Mouse (Mus musculus): Measurements from ENCODE around the gene Adamts16. TPM values are rescaled to one million over a fixed set of nuclear protein-coding genes. Genes with fewer than 3 reads are reported as not detected.

Gene Adamts16
- polyA plus RNA-seq, 1 experiment from 2014 or later = 11.2 TPM

DNA sequence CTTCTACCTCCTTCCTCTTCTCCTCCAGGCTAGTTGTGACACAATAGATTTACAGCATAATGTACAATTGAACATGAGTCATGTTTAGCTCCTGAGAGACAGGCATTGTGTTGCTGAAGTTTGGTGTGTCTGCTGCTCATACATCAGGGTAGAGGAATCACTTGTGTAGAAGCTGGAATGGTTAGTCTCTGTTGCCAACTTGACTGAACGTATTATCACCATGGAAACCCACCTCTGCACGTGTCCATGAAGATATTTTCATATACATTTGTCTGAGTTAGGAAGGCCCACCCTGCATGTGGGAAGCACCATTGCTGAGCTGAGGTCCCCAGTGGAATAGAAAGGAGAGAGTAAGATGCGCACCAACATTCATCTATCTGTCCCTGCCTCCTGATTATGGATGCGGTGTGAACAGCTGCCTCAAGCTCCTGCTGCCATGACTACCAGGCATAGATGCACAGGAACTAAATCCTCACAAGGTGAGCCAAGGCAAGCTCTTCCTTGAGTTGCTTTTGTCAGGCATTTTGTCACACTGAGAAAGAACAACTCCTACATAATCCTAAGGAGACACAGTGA, 142.7 kb downstream of the Adamts16 start:
- Histone ChIP-seq H3K27ac (ENCODE audit: low read depth, low read length) (no peak overlapping the region), H3K4me2 (replicated peaks; ENCODE audit: low read depth, low read length) (no peak overlapping the region), H3K4me1 (ENCODE audit: control insufficient read depth, insufficient read depth, low read length) (no peaks in the 10 kb centered on the region), H3K27me3 (ENCODE audit: control insufficient read depth, insufficient read depth, low read length) (no peaks in the 10 kb centered on the region), H3K4me3 (ENCODE audit: low read length) (no peak overlapping the region), H3K9me3 (ENCODE audit: control insufficient read depth, low read length) (no peaks in the 10 kb centered on the region), H3K9ac (ENCODE audit: low read depth, low read length) (no peak overlapping the region), H3K36me3 (ENCODE audit: control insufficient read depth, insufficient read depth, low read length) (no peaks in the 10 kb centered on the region)
- 83% methylated on average over 4 of the region's 4 CpGs for WGBS
- no peak for ATAC-seq (ENCODE audit: low FRiP score, low TSS enrichment)

DNA sequence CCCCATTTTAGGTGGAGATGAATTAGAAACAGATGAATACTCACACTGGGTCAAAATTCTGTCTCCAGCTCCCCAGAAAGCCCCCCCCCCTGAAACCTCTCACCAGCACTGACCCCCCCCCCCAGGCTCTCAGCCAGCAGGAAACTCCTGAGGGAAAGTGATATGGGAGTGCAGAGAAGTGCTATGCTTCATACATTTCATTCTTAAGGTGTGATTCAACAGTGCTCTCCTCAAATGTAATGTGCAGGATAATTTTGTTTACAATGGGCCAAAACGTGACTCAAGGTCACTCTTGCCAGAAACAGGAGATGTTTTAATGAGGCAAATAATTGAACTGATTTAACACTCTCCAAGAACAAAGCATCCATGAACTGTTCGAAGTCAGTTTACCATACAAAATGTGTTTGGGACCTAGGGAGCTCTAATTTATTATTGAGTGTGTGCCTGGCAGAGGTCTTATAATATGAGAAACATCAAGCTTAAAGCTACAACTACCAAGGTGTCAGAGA, 152.1 kb downstream of the Adamts16 start:
- no peak overlapping the region for H3K4me2 ChIP-seq (replicated peaks; ENCODE audit: low read depth, low read length)

GRCm38 (mm10) chr13:70685825-70686224, 155.8 kb downstream of the Adamts16 start:
- H3K36me3 ChIP-seq (ENCODE audit: control insufficient read depth, insufficient read depth, low read length) = no peaks in the 10 kb centered on the region
- 68% methylated on average over 5 of the region's 5 CpGs for WGBS
- ATAC-seq (ENCODE audit: low FRiP score, low TSS enrichment) = no peak
- no peaks in the 10 kb centered on the region for H3K9me3 ChIP-seq (ENCODE audit: control insufficient read depth, low read length)
- H3K27me3 ChIP-seq (ENCODE audit: control insufficient read depth, insufficient read depth, low read length) = no peaks in the 10 kb centered on the region
- H3K4me2 ChIP-seq (replicated peaks; ENCODE audit: low read depth, low read length) = no peak overlapping the region
- no peaks in the 10 kb centered on the region for H3K4me1 ChIP-seq (ENCODE audit: control insufficient read depth, insufficient read depth, low read length)
- no peak overlapping the region for H3K4me3 ChIP-seq (ENCODE audit: low read length)
- no peak overlapping the region for H3K27ac ChIP-seq (ENCODE audit: low read depth, low read length)
- no peak overlapping the region for H3K9ac ChIP-seq (ENCODE audit: low read depth, low read length)

More for the DNA sequence above, 152.1 kb downstream of the Adamts16 start:
- no peaks in the 10 kb centered on the region for H3K27me3 ChIP-seq (ENCODE audit: control insufficient read depth, insufficient read depth, low read length)
- no peak overlapping the region for H3K27ac ChIP-seq (ENCODE audit: low read depth, low read length)
- no peak overlapping the region for H3K4me3 ChIP-seq (ENCODE audit: low read length)
- no peaks in the 10 kb centered on the region for H3K36me3 ChIP-seq (ENCODE audit: control insufficient read depth, insufficient read depth, low read length)
- H3K4me1 ChIP-seq (ENCODE audit: control insufficient read depth, insufficient read depth, low read length) = no peaks in the 10 kb centered on the region
- no peak overlapping the region for H3K9ac ChIP-seq (ENCODE audit: low read depth, low read length)
- 19% methylated on average over 2 of the region's 2 CpGs for WGBS
- ATAC-seq (ENCODE audit: low FRiP score, low TSS enrichment) = no peak
- no peaks in the 10 kb centered on the region for H3K9me3 ChIP-seq (ENCODE audit: control insufficient read depth, low read length)

DNA sequence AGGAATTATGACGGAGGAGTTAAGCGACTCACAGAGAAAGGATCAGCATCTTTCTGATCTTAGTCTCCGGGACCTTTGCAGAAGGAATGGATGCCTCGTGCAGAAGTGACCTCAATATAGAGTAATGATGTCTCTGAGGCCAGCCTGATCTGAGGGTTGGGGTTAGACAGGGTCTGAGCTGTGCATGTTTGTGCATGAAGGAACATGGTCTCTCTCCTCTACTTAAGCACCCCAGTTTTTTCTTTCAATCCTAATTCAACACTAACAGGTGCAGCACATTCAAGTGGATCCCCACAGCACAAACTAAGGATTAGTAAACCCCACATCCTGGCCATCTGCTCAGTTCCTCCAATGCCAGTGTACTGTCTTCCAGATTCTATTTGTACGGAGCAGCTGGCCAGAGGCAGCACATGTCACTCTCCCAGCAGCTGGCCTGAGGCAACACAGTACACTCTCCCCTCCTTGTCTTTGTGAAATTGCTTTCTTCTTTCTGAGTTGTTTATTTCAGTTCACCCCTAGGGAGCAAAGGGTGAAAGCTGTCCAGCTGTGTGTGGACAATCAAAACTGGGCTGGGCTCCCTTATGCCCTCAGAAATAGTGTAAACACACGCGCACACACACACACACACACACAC, 156.5 kb downstream of the Adamts16 start:
- ATAC-seq (ENCODE audit: low FRiP score, low TSS enrichment) = no peak
- Histone ChIP-seq H3K36me3 (ENCODE audit: control insufficient read depth, insufficient read depth, low read length) (no peaks in the 10 kb centered on the region), H3K4me3 (ENCODE audit: low read length) (no peak overlapping the region), H3K27ac (ENCODE audit: low read depth, low read length) (no peak overlapping the region), H3K27me3 (ENCODE audit: control insufficient read depth, insufficient read depth, low read length) (no peaks in the 10 kb centered on the region), H3K9me3 (ENCODE audit: control insufficient read depth, low read length) (no peaks in the 10 kb centered on the region), H3K4me1 (ENCODE audit: control insufficient read depth, insufficient read depth, low read length) (no peaks in the 10 kb centered on the region), H3K4me2 (replicated peaks; ENCODE audit: low read depth, low read length) (no peak overlapping the region), H3K9ac (ENCODE audit: low read depth, low read length) (no peak overlapping the region)
- WGBS = 76% methylated on average over 7 of the region's 7 CpGs

DNA sequence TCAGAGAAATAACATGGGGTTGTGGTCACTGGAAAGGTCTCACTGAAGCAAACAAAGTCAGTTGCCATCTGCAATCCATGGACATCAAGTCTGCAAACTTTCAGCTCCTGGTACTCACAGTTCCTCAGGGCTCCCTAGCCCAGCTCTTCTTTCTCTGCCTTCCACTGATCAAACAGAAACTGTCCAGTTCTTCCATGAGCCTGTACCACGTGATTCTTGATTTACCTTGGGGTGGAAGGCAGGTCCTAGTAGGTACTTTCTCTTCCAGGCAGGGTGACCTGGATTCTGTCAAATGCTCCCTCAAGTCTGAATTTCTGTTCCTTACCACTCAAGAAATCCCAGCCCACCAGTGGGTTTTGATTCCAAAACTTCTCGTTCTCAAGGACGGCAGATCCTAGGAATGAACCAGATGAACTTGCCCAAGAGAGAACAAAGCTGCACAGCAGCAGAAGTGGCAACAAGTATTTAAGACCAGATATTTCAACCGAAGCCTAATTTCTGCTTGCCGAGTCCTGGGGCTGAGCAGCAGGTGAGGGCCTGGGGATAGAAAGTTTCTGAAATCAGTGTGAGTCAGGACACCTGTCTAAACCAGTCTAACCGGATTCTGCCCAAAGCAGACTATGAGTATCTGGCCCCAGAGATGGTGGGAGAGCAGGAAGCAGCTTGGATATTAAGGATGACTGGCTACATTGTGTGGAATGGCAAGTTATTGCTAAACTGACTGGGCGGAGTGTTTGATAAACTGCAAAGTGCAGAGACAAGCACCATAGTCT, 160.0 kb downstream of the Adamts16 start:
- H3K9me3 ChIP-seq (ENCODE audit: control insufficient read depth, low read length) = no peaks in the 10 kb centered on the region
- H3K36me3 ChIP-seq (ENCODE audit: control insufficient read depth, insufficient read depth, low read length) = no peaks in the 10 kb centered on the region
- H3K4me2 ChIP-seq (replicated peaks; ENCODE audit: low read depth, low read length) = no peak overlapping the region
- 0 out of 2 replicates have a peak, but pooled peaks cover 6% of the 10 kb centered on the region for H3K4me1 ChIP-seq (ENCODE audit: control insufficient read depth, insufficient read depth, low read length)
- peak; percentile 71; the same call in 1 of the 2 replicates for ATAC-seq (ENCODE audit: low FRiP score, low TSS enrichment)
- 76% methylated on average over 7 of the region's 7 CpGs for WGBS
- peak overlapping the region; percentile 24; the same call in 1 of the 2 replicates for H3K27ac ChIP-seq (ENCODE audit: low read depth, low read length)
- H3K27me3 ChIP-seq (ENCODE audit: control insufficient read depth, insufficient read depth, low read length) = no peaks in the 10 kb centered on the region
- H3K4me3 ChIP-seq (ENCODE audit: low read length) = no peak overlapping the region
- no peak overlapping the region for H3K9ac ChIP-seq (ENCODE audit: low read depth, low read length)

DNA sequence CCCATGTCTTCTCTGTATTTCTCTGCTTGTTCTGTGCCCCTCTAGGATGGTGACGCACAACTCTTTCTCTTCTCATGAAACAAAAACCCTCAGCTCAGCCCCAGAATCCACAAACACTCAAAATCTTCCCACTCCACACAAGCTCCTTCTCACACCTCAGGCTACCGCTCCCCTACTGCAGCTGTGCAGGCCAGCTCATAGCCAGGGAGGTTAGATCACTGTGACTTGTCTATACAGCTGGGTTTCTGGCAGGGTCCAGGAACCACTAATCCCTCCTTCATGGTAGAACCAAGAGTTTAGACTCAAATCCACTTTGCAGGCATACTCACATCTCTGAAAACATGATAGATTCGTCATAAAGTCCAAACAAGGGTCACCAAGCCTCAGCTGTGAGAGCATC, 161.3 kb downstream of the Adamts16 start:
- ATAC-seq (ENCODE audit: low FRiP score, low TSS enrichment) = no peak
- H3K36me3 ChIP-seq (ENCODE audit: control insufficient read depth, insufficient read depth, low read length) = no peaks in the 10 kb centered on the region

More for the DNA sequence above, 161.3 kb downstream of the Adamts16 start:
- Histone ChIP-seq H3K4me2 (replicated peaks; ENCODE audit: low read depth, low read length) (no peak overlapping the region), H3K27ac (ENCODE audit: low read depth, low read length) (no peak overlapping the region), H3K9me3 (ENCODE audit: control insufficient read depth, low read length) (no peaks in the 10 kb centered on the region), H3K9ac (ENCODE audit: low read depth, low read length) (no peak overlapping the region), H3K4me1 (ENCODE audit: control insufficient read depth, insufficient read depth, low read length) (0 out of 2 replicates have a peak, but pooled peaks cover 6% of the 10 kb centered on the region), H3K4me3 (ENCODE audit: low read length) (no peak overlapping the region), H3K27me3 (ENCODE audit: control insufficient read depth, insufficient read depth, low read length) (no peaks in the 10 kb centered on the region)
- WGBS = 90% methylated on average over 3 of the region's 3 CpGs

Other genes starting within 250 kb of the Adamts16 start
- 25.9 and 36.5 TPM in 2 replicates for gene Ice1, start 204.2 kb downstream of the Adamts16 start, polyA plus RNA-seq (2014; fragmentation: Nextera tagmentation; extraction: Ambion mirVana)